Comparison of ENCODE assay signal across 9 mouse cellular contexts in the genomic region with DNA sequence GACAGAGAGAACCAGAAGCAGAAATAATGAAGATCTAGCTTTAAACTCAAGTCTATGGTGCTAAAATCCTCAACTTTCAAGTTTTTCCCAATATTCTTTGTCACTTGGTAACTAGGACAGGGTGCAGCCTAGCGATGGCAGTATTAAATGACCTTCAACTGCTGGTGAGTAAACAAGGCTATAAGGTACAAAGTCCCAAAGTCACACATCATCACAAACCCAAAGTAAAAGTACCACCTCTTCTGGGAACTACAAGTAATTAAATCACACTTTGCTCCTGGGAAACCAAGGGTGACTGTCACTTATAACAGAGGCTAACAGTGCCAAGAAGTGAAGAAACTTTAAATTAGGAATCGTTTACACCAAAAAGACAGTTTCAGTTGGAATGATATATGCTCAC. TPM values are rescaled to one million over a fixed set of nuclear protein-coding genes. Genes with fewer than 3 reads are reported as not detected.
DNase-seq lines count a peak whose midpoint lies in the region; ATAC-seq lines count a peak whose summit lies in the region.
"Had no signal": no experiment of that assay in that cellular context is flagged by ENCODE, and none has a peak within 500 bp of the region (broad histone marks: within the 10 kb centered on the region; RNA-seq: fewer than 3 reads in every experiment).

No protein-coding gene starts in this region.

- H3K4me3 ChIP-seq in hindbrain, embryonic 10.5 days = peak overlapping the region; percentile 93
- no peak overlapping the region for H3K4me3 ChIP-seq in hindbrain, embryonic 11.5 days (ENCODE audit: low read depth, low read length)
- peak overlapping the region; percentile 97; the same call in 1 of the 2 replicates for H3K4me3 ChIP-seq in forebrain, embryonic 12.5 days (replicated peaks)
- H3K4me3 ChIP-seq in limb, embryonic 10.5 days = peak overlapping the region; percentile 93; the same call in 1 of the 2 replicates
- H3K4me3 ChIP-seq in neural tube, embryonic 12.5 days = no peak overlapping the region

- H3K27me3 ChIP-seq in hindbrain, embryonic 10.5 days (ENCODE audit: insufficient read depth, poor library complexity, severe bottlenecking) = 0 out of 2 replicates have a peak, but pooled peaks cover 2% of the 10 kb centered on the region
- no peaks in the 10 kb centered on the region for H3K27me3 ChIP-seq in hindbrain, embryonic 11.5 days (ENCODE audit: control insufficient read depth, insufficient read depth, low read length)
- no peaks in the 10 kb centered on the region for H3K27me3 ChIP-seq in forebrain, embryonic 12.5 days
- H3K27me3 ChIP-seq in limb, embryonic 10.5 days (ENCODE audit: low read depth, poor library complexity, severe bottlenecking) = no peaks in the 10 kb centered on the region
- H3K27me3 ChIP-seq in neural tube, embryonic 12.5 days (replicated peaks) = no peaks in the 10 kb centered on the region

- peaks cover 44% of the 10 kb centered on the region for H3K4me1 ChIP-seq in hindbrain, embryonic 10.5 days (replicated peaks)
- H3K4me1 ChIP-seq in hindbrain, embryonic 11.5 days (replicated peaks; ENCODE audit: control insufficient read depth, insufficient read depth, low read length) = 0 out of 2 replicates have a peak, but pooled peaks cover 3% of the 10 kb centered on the region
- peaks cover 26% of the 10 kb centered on the region for H3K4me1 ChIP-seq in forebrain, embryonic 12.5 days
- peaks cover 22% of the 10 kb centered on the region for H3K4me1 ChIP-seq in limb, embryonic 10.5 days
- H3K4me1 ChIP-seq in neural tube, embryonic 12.5 days = peaks cover 19% of the 10 kb centered on the region

- H3K27ac ChIP-seq in hindbrain, embryonic 10.5 days = no peak overlapping the region
- H3K27ac ChIP-seq in hindbrain, embryonic 11.5 days (ENCODE audit: low read depth, low read length) = no peak overlapping the region
- H3K27ac ChIP-seq in forebrain, embryonic 12.5 days = no peak overlapping the region
- H3K27ac ChIP-seq in limb, embryonic 10.5 days = no peak overlapping the region
- no peak overlapping the region for H3K27ac ChIP-seq in neural tube, embryonic 12.5 days

- WGBS in hindbrain, embryonic 10.5 days = 82% methylated on average over 2 of the region's 2 CpGs
- WGBS in hindbrain, embryonic 11.5 days = 77% methylated on average over 2 of the region's 2 CpGs
- WGBS in forebrain, embryonic 12.5 days = 79% methylated on average over 2 of the region's 2 CpGs
- 49% methylated on average over 2 of the region's 2 CpGs for WGBS in limb, embryonic 10.5 days
- WGBS in neural tube, embryonic 12.5 days = 63% methylated on average over 2 of the region's 2 CpGs

- H3K4me2 ChIP-seq in hindbrain, embryonic 11.5 days (replicated peaks; ENCODE audit: low read depth, low read length) = no peak overlapping the region
- H3K4me2 ChIP-seq in forebrain, embryonic 12.5 days = peak overlapping the region; percentile 76
- peak overlapping the region; percentile 76 for H3K4me2 ChIP-seq in neural tube, embryonic 12.5 days (replicated peaks)

- H3K9ac ChIP-seq in hindbrain, embryonic 11.5 days (ENCODE audit: low read depth, low read length) = no peak overlapping the region
- H3K9ac ChIP-seq in forebrain, embryonic 12.5 days = no peak overlapping the region
- H3K9ac ChIP-seq in neural tube, embryonic 12.5 days = no peak overlapping the region

- H3K9me3 ChIP-seq in hindbrain, embryonic 10.5 days = no peaks in the 10 kb centered on the region
- no peaks in the 10 kb centered on the region for H3K9me3 ChIP-seq in hindbrain, embryonic 11.5 days (ENCODE audit: control insufficient read depth, low read length)
- H3K9me3 ChIP-seq in forebrain, embryonic 12.5 days = no peaks in the 10 kb centered on the region
- no peaks in the 10 kb centered on the region for H3K9me3 ChIP-seq in limb, embryonic 10.5 days (replicated peaks)
- no peaks in the 10 kb centered on the region for H3K9me3 ChIP-seq in neural tube, embryonic 12.5 days

- H3K36me3 ChIP-seq in hindbrain, embryonic 10.5 days = no peaks in the 10 kb centered on the region
- H3K36me3 ChIP-seq in hindbrain, embryonic 11.5 days (ENCODE audit: control insufficient read depth, insufficient read depth, low read length) = no peaks in the 10 kb centered on the region
- H3K36me3 ChIP-seq in forebrain, embryonic 12.5 days (replicated peaks) = no peaks in the 10 kb centered on the region
- H3K36me3 ChIP-seq in limb, embryonic 10.5 days = 0 out of 2 replicates have a peak, but pooled peaks cover 2% of the 10 kb centered on the region
- H3K36me3 ChIP-seq in neural tube, embryonic 12.5 days = no peaks in the 10 kb centered on the region

- ATAC-seq in hindbrain, embryonic 11.5 days (ENCODE audit: low FRiP score) = no peak
- ATAC-seq in forebrain, embryonic 12.5 days (ENCODE audit: low FRiP score) = no peak
- ATAC-seq in neural tube, embryonic 12.5 days (ENCODE audit: low FRiP score, low read depth) = no peak

- DNase-seq in hindbrain, embryonic 10.5 days (ENCODE audit: low spot score) = no peak
- no peak for DNase-seq in hindbrain, embryonic 11.5 days (ENCODE audit: low spot score)
- DNase-seq in limb, embryonic 10.5 days (ENCODE audit: low spot score) = no peak
- no peak for DNase-seq in left cerebral cortex, adult 9 months (ENCODE audit: low spot score in 2 of 2)
- DNase-seq in layer of hippocampus, adult 9-10 months (ENCODE audit: low spot score) = no peak
- DNase-seq in spleen, postnatal 36 days (ENCODE audit: low spot score in 2 of 2) = no peak
- DNase-seq: adrenal gland, postnatal 10 days had no signal

RNA-seq across cellular contexts. Expression of a gene that starts 2.2 kb away (rescaled TPM):
- polyA plus RNA-seq in hindbrain, embryonic 10.5 days (2016; fragmentation: Nextera tagmentation; extraction: Ambion mirVana) = 24.7 and 25.3 TPM in 2 replicates
- polyA plus RNA-seq in hindbrain, embryonic 11.5 days (2014; fragmentation: Nextera tagmentation; extraction: Ambion mirVana) = 28.9 and 37.1 TPM in 2 replicates
- 32.0 and 33.3 TPM in 2 replicates for polyA plus RNA-seq in forebrain, embryonic 12.5 days (2016; fragmentation: Nextera tagmentation; extraction: Ambion mirVana)
- 25.3 and 33.4 TPM in 2 replicates for polyA plus RNA-seq in limb, embryonic 10.5 days (2016; fragmentation: Nextera tagmentation; extraction: Ambion mirVana)
- polyA plus RNA-seq in neural tube, embryonic 12.5 days (2016; fragmentation: Nextera tagmentation; extraction: Ambion mirVana) = 29.0 and 29.7 TPM in 2 replicates

Comparison
In these comparisons a context has a peak if more than half of its experiments do, and no peak if none do; other contexts are left out.
1. H3K4me3 ChIP-seq: peak in hindbrain, embryonic 10.5 days (single experiment), forebrain, embryonic 12.5 days (single experiment) and limb, embryonic 10.5 days (single experiment); none in hindbrain, embryonic 11.5 days (single experiment) and neural tube, embryonic 12.5 days (single experiment).